23 mouse cellular contexts compared by ENCODE assay signal in the genomic region with DNA sequence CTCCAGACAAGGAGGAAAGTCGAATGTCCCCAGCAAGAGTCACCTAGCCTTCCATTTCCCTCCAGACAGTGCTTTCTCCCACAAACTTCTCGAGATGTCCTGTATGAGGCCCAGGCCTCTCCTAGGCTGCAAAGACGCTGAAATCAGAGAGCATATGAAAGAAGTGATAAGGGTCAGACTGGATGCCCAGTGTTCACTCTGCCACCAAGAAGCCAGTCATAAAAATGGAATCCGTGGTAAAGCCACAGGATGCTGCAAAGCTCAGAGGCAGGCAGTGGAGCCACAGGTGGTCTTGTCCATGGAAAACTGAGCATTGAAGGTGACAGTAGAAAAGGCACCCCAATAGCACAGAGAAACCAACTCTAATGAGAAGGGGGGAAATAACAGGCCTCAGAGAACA. TPM values are rescaled to one million over a fixed set of nuclear protein-coding genes. Genes with fewer than 3 reads are reported as not detected.
DNase-seq lines count a peak whose midpoint lies in the region; ATAC-seq and TF ChIP-seq lines count a peak whose summit lies in the region.
"Had no signal": no experiment of that assay in that cellular context is flagged by ENCODE, and none has a peak within 500 bp of the region (broad histone marks: within the 10 kb centered on the region; RNA-seq: fewer than 3 reads in every experiment).

No protein-coding gene starts in this region.

- intact Hi-C loops in left cerebral cortex, adult 2 months (cut with DNase I), result loop anchor here (5.0 kb wide), 3 partner anchors 56 to 151 kb away; no protein-coding TSS in a partner anchor
- intact Hi-C loops in left cerebral cortex, postnatal 4 days (cut with DNase I), result loop anchor here (10.0 kb wide), 1 partner anchor 73 kb away; no protein-coding TSS in a partner anchor

- H3K36me3 ChIP-seq in forebrain, embryonic 15.5 days, result no peaks in the 10 kb centered on the region
- no peaks in the 10 kb centered on the region for H3K36me3 ChIP-seq in midbrain, postnatal 0 days (ENCODE audit: insufficient read depth, low read length)
- H3K36me3 ChIP-seq: embryonic facial prominence, embryonic 13.5 days; heart, embryonic 12.5 days; limb, embryonic 10.5 days had no signal

- peaks cover 41% of the 10 kb centered on the region for H3K4me1 ChIP-seq in forebrain, embryonic 15.5 days
- H3K4me1 ChIP-seq in midbrain, postnatal 0 days (ENCODE audit: insufficient read depth, low read length), result peaks cover 17% of the 10 kb centered on the region

- no peaks in the 10 kb centered on the region for H3K27me3 ChIP-seq in forebrain, embryonic 15.5 days
- no peaks in the 10 kb centered on the region for H3K27me3 ChIP-seq in midbrain, postnatal 0 days (ENCODE audit: insufficient read depth, low read length)
- H3K27me3 ChIP-seq: CH12.LX had no signal

- TF ChIP-seq CTCF in left cerebral cortex, adult 2 months (IDR thresholded peaks at IDR 0.05), result no peak
- TF ChIP-seq CTCF in midbrain, postnatal 0 days (IDR thresholded peaks at IDR 0.05), result no peak

- no peak overlapping the region for H3K27ac ChIP-seq in left cerebral cortex, adult 2 months
- no peak overlapping the region for H3K27ac ChIP-seq in forebrain, embryonic 15.5 days (replicated peaks)
- H3K27ac ChIP-seq in midbrain, postnatal 0 days (ENCODE audit: low read depth, low read length), result no peak overlapping the region
- H3K27ac ChIP-seq: embryonic facial prominence, embryonic 13.5 days; limb, embryonic 10.5 days had no signal

- H3K9me3 ChIP-seq in forebrain, embryonic 15.5 days, result no peaks in the 10 kb centered on the region
- H3K9me3 ChIP-seq in midbrain, postnatal 0 days (ENCODE audit: low read length), result no peaks in the 10 kb centered on the region
- H3K9me3 ChIP-seq: embryonic facial prominence, embryonic 13.5 days; heart, embryonic 12.5 days; limb, embryonic 10.5 days had no signal

- H3K9ac ChIP-seq in forebrain, embryonic 15.5 days (replicated peaks), result 0 out of 2 replicates have a peak overlapping the region, but pooled peaks have one; percentile 14
- peak overlapping the region; percentile 13; the same call in 1 of the 2 replicates for H3K9ac ChIP-seq in midbrain, postnatal 0 days (replicated peaks; ENCODE audit: low read length, poor library complexity, severe bottlenecking)
- H3K9ac ChIP-seq: embryonic facial prominence, embryonic 13.5 days; heart, embryonic 12.5 days; liver, postnatal 0 days had no signal

- ATAC-seq in forebrain, embryonic 15.5 days (replicated peaks), result no peak
- no peak for ATAC-seq in midbrain, postnatal 0 days (ENCODE audit: low FRiP score)
- ATAC-seq: liver, postnatal 0 days had no signal

- WGBS in forebrain, embryonic 15.5 days, result 75% methylated on average over 4 of the region's 4 CpGs
- WGBS in midbrain, postnatal 0 days, result 69% methylated on average over 4 of the region's 4 CpGs

- DNase-seq in cerebellum, postnatal 10 days, result peak; percentile 41 to 45
- DNase-seq in cerebellum, postnatal 4 days (ENCODE audit: low spot score in 2 of 2), result no peak
- DNase-seq in left cerebral cortex, adult 2 months (ENCODE audit: extremely low spot score in 1 of 2, low spot score in 2 of 2), result no peak
- DNase-seq in left cerebral cortex, postnatal 4 days, result no peak
- DNase-seq in midbrain, postnatal 0 days (ENCODE audit: low spot score), result no peak
- no peak for DNase-seq in thymus, postnatal 36 days
- no peak for DNase-seq in adrenal gland, postnatal 14 days
- DNase-seq: adrenal gland, postnatal 25 days; heart, postnatal 14 days; kidney, adult 8-10 months; kidney, postnatal 14 days; liver, postnatal 0 days; lung, postnatal 14 days; right cerebral cortex, adult 18-20 months; thymus, postnatal 14 days had no signal

- peak overlapping the region; percentile 87 for H3K4me3 ChIP-seq in left cerebral cortex, adult 2 months
- peak overlapping the region; percentile 95; the same call in 1 of the 2 replicates for H3K4me3 ChIP-seq in forebrain, embryonic 15.5 days
- H3K4me3 ChIP-seq in midbrain, postnatal 0 days (ENCODE audit: low read depth, low read length), result peak overlapping the region; percentile 93; the same call in 1 of the 2 replicates
- H3K4me3 ChIP-seq: embryonic facial prominence, embryonic 13.5 days; heart, embryonic 12.5 days; limb, embryonic 10.5 days; megakaryocyte, embryonic 14.5 days had no signal

- H3K4me2 ChIP-seq in forebrain, embryonic 15.5 days (replicated peaks), result peak overlapping the region; percentile 84
- H3K4me2 ChIP-seq in midbrain, postnatal 0 days (ENCODE audit: low read depth, low read length, poor library complexity, severe bottlenecking), result peak overlapping the region; percentile 74
- H3K4me2 ChIP-seq: embryonic facial prominence, embryonic 13.5 days; heart, embryonic 12.5 days had no signal

RNA-seq across cellular contexts. Expression of gene D430041D05Rik, which starts 2.9 kb away (rescaled TPM):
- total RNA-seq in left cerebral cortex, adult 2 months (2021), result 100 to 1,000 TPM; 121 to 123 TPM
- 100 to 1,000 TPM; 110 TPM for total RNA-seq in left cerebral cortex, postnatal 4 days (2021)
- 11.8 and 12.4 TPM in 2 replicates for polyA plus RNA-seq in forebrain, embryonic 15.5 days (2015; fragmentation: Nextera tagmentation; extraction: Ambion mirVana)
- total RNA-seq in midbrain, postnatal 0 days (2014; rRNA removed), result 47.6 and 48.0 TPM in 2 replicates
- polyA plus RNA-seq in midbrain, postnatal 0 days (2015; fragmentation: Nextera tagmentation; extraction: Ambion mirVana), result 6.6 and 7.9 TPM in 2 replicates
- total RNA-seq in adrenal gland, postnatal 14 days (2021), result 7.7 and 8.2 TPM in 2 replicates
- total RNA-seq: CH12.LX; liver, adult 2 months had no signal
- polyA plus RNA-seq: liver, adult 2 months; small intestine, adult 2 months had no signal

Comparison
In these comparisons a context has a peak if more than half of its experiments do, and no peak if none do; other contexts are left out.
1. DNase-seq: peak in cerebellum, postnatal 10 days (2 of 2); none in cerebellum, postnatal 4 days (0 of 2), left cerebral cortex, adult 2 months (0 of 2), left cerebral cortex, postnatal 4 days (single experiment), midbrain, postnatal 0 days (single experiment), thymus, postnatal 36 days (0 of 2) and adrenal gland, postnatal 14 days (single experiment).
2. Peak in every context shown above with its lines, with median percentiles within 50 percentile points of each other: H3K4me3 ChIP-seq.